Mouse (Mus musculus) pancreas, adult 10 weeks (tissue): ENCODE measurements around the gene Gm29735. TPM values are rescaled to one million over a fixed set of nuclear protein-coding genes. Genes with fewer than 3 reads are reported as not detected.

Source experiments
- polyA plus RNA-seq: library from polyadenylated mRNA; stranded (reverse); fragments of 350-450 nt; fragmentation: Illumina TruSeq; extraction: RNeasy Lipid Tissue Mini Kit (QIAGEN cat#74804); gene quantifications from one replicate; pipeline ENCODE4 v1.2.3, GENCODE M21; 2015; ENCODE audit warnings: low read depth, low replicate concordance; ENCODE audit not compliant: insufficient read depth

Gm29735 gene
- polyA plus RNA-seq, result not detected

DNA sequence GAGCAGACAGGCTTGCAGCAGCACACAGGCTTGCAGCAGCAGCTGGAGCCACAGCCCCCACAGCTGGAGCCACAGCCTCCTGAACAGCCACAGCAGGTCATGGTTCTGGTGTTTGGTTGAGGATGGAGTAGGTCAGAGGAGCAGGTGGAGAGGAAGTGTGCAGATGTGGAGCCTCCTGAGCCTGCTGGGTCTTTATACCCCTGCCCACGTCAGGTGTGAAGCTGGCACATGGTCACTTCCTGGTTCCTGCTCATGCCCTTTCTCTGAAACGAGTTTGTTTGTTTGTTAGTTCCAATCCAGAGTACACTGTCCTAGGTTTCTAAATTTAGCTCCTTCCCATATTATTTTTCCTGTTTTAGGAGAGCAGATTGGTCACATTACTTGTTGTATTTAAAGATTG, at the start of gene Gm29735:
TSS of gene Gm29735 (minus strand) at position 101 of the 400 bp plus-strand sequence.

DNA sequence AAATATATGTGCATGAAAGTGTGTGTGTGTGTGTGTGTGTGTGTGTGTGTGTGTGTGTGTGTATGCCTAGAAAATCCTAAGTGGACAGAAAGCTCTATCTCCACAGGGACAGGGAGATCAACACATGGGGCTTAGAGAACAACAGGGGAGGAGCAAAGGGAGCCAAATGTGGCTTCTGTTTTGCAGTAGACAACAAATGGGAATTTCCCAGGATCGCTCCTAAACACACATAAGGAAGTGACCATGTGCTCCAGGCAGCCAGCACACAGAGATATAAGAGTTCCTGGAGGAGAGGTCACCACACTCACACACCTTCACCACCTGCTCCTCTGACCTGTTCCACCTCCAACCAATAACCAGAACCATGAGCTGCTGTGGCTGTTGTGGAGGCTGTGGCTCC, 44.2 kb upstream of the Gm29735 start, which contains the start of gene Krtap5-3:
TSS of gene Krtap5-3 (plus strand) at position 301 of the 400 bp plus-strand sequence.

DNA sequence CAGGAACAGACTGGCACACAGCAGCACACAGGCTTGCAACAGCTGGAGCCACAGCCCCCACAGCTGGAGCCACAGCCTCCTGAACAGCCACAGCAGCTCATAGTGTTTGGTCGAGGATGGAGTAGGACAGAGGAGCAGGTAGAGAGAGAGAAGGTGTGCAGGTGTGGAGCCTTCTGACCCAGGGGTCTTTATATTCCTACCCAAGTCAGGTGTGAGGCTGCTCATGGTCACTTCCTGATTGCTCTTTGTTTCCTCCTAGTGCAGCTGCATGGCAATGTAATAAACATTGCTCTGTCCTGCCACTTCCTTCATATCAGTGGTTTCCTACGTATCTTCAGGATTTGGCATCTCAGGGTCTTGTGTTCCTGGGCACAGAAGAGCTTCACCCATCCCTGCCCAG, 33.4 kb upstream of the Gm29735 start, which contains the start of gene Gm10153:
TSS of gene Gm10153 (minus strand) at position 101 of the 400 bp plus-strand sequence.

DNA sequence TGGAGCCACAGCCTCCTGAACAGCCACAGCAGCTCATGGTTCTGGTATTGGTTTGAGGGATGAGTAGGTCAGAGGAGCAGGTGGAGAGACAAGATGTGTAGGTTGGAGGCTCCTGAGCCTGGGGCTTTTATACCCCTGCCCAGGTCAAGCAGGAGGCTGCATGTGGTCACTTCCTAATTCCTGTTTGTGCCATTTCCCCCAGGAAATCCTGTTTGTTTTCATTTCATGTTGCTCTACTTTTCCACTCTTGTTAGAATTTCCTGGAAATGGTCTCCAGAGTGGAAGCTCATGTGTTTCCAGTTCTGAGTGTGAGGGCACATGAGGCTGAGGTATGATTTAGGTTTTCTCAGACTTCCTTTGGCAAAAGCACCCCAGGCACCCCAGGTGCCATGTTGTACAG, 19.0 kb upstream of the Gm29735 start, which contains the start of gene Krtap5-2:
TSS of gene Krtap5-2 (minus strand) at position 101 of the 400 bp plus-strand sequence.

DNA sequence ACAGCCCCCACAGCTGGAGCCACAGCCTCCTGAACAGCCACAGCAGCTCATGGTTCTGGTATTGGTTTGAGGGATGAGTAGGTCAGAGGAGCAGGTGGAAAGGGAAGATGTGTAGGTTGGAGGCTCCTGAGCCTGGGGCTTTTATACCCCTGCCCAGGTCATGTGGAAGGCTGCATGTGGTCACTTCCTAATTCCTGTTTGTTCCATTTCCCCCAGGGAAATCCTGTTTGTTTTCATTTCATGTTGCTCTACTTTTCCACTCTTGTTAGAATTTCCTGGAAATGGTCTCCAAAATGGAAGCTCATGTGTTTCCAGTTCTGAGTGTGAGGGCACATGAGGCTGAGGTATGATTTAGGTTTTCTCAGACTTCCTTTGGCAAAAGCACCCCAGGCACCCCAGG, 8.7 kb upstream of the Gm29735 start, which contains the start of gene Gm4553:
TSS of gene Gm4553 (minus strand) at position 101 of the 400 bp plus-strand sequence.

DNA sequence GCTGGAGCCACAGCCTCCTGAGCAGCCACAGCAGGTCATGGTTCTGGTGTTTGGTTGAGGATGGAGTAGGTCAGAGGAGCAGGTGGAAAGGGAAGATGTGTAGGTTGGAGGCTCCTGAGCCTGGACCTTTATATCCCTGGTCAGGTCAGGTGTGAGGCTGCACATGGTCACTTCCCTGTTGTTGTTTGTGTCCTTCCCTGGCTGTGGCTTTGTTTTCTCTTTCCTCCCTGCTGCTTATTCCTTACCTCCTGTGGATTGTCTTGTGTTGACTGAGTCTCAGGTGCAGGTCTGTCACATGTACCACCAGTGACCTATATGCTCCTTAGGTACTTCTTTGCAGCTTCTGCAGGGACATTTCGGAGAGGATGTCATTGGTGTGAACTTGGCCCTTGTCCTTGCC, 12.4 kb downstream of the Gm29735 start, which contains the start of gene Gm45337:
TSS of gene Gm45337 (minus strand) at position 101 of the 400 bp plus-strand sequence.

DNA sequence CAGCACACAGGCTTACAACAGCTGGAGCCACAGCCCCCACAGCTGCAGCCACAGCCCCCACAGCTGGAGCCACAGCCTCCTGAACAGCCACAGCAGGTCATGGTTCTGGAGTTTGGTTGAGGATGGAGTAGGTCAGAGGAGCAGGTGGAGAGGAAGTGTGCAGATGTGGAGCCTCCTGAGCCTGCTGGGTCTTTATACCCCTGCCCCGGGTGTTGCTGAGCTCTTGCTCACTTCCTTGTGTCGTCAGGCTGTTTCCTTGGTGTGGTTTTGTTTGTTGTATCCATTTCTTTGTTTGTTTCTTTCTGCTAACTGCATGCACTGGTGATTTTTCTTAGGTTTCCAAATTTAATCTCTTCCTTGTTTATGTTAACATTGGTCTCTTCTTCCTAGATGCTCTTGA, 21.0 kb downstream of the Gm29735 start, which contains the start of gene Gm39115:
TSS of gene Gm39115 (minus strand) at position 101 of the 400 bp plus-strand sequence.

DNA sequence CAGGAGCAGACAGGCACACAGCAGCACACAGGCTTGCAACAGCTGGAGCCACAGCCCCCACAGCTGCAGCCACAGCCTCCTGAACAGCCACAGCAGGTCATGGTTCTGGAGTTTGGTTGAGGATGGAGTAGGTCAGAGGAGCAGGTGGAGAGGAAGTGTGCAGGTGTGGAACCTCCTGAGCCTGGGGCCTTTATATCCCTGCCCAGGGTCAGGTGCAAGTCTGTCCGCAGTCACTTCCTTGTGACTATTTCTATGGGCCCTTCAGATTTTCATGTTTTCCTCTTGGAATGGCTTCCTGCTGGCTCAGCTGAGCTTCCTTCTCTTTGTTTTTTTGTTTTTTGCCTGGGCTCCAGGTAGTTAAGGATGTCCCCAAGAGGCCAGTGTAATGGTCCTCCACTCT, 36.3 kb downstream of the Gm29735 start, which contains the start of gene Gm45618:
TSS of gene Gm45618 (minus strand) at position 101 of the 400 bp plus-strand sequence.

Other genes with a start within 250 kb of the Gm29735 start
- gene Tollip, start 238.6 kb downstream of the Gm29735 start, polyA plus RNA-seq, result 11.2 TPM
- gene Brsk2, start 207.4 kb downstream of the Gm29735 start, polyA plus RNA-seq, result 10.4 TPM
- 23.7 TPM for gene Mob2, start 96.0 kb downstream of the Gm29735 start, polyA plus RNA-seq
- 2.1 TPM for gene Dusp8, start 61.3 kb downstream of the Gm29735 start, polyA plus RNA-seq
- not detected for gene Gm45618, start 36.4 kb downstream of the Gm29735 start, polyA plus RNA-seq
- gene Gm39115, start 21.1 kb downstream of the Gm29735 start, polyA plus RNA-seq, result not detected
- gene Gm45337, start 12.5 kb downstream of the Gm29735 start, polyA plus RNA-seq, result not detected
- gene Gm4553, start 8.6 kb upstream of the Gm29735 start, polyA plus RNA-seq, result not detected
- gene Krtap5-2, start 18.9 kb upstream of the Gm29735 start, polyA plus RNA-seq, result not detected
- gene Gm10153, start 33.3 kb upstream of the Gm29735 start, polyA plus RNA-seq, result not detected
- not detected for gene Krtap5-3, start 44.3 kb upstream of the Gm29735 start, polyA plus RNA-seq
- not detected for gene Gm7579, start 54.7 kb upstream of the Gm29735 start, polyA plus RNA-seq
- not detected for gene Krtap5-5, start 72.9 kb upstream of the Gm29735 start, polyA plus RNA-seq
- not detected for gene Gm40460, start 84.0 kb upstream of the Gm29735 start, polyA plus RNA-seq
- not detected for gene Gm2431, start 101.2 kb upstream of the Gm29735 start, polyA plus RNA-seq
- gene Gm4559, start 117.2 kb upstream of the Gm29735 start, polyA plus RNA-seq, result not detected
- gene Krtap5-1, start 140.0 kb upstream of the Gm29735 start, polyA plus RNA-seq, result not detected
- gene Krtap5-4, start 146.4 kb upstream of the Gm29735 start, polyA plus RNA-seq, result not detected
- not detected for gene Ifitm10, start 216.6 kb upstream of the Gm29735 start, polyA plus RNA-seq
- gene Gm49369, start 225.6 kb upstream of the Gm29735 start, polyA plus RNA-seq, result not detected
- gene Ctsd, start 230.9 kb upstream of the Gm29735 start, polyA plus RNA-seq, result 108 TPM